Mouse (Mus musculus): Measurements from ENCODE around the gene Akain1.

The Akain1 gene

DNA sequence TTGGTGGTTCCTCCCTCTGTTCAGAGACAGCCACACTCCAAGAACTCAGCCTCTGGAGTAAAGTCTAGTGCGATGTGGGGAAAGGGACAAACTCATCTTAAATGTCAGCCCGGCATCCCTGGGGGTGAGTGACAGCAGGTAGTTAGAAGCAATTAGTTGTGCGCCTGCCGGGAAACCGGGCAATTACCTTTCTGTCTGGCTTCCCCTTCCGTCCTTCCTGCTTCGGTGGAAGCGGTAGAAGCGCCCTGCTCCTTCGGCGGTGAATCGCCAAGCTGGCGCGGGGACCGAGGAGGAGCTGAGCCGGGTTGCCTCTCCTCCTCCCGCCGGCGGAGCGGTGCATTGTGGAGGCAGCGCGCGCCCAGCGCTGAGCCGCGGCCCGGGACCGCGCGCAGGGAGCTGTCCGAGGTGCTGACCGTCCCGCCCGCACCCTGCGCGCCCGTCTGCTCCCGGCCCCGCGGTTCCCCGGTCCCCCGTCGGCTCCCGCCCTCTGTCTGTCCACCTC, at the start of gene Akain1:
Gene Akain1 (plus strand): TSS at position 337 of the 502 bp plus-strand sequence.
- peak; percentile 74 for DNase-seq (ENCODE audit: low read depth)

DNA sequence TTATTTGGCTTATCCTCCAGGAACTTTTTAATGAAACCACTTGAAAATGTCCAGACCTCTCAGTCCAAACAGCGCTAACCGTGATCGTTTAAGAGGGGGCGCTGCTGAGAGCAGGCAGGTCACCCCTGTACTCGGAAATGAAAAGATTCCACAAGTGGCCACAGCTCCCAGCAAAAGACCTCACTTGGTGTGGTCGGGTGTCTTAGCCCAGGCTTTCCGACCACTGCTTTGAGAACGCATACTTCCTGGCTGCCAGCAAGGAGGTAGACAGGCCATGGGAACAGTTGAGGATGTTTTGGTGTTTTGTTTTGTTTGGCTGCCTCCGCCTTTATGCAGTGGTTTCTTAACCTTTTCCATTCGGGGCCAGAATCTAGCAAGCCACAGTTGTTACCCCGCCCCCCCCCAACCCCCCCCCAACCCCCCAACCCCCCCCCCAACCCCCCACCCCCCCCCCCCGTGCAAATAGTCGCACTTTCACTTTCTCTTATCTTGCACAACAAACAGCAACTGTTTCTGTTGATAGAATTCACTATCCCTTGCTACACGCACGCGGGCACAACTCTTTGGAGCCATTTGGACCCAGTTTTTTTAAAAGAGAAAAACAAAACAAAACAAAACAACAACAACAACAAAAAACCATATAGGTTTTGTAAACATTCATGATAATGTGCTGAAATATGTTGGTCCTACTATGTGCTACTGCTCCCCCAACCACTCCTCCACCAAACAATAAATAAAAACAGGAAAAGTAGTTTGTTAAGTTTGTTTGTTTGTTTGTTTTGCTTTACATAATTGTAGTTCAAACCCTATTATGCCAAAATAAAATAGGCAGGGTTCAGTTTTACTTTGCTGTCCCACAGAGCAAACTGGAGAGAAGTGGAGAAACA, 42.7 kb upstream of the Akain1 start:
- DNase-seq (ENCODE audit: low read depth) = peak; percentile 63

GRCm38 (mm10) chr17:69397163-69397562, 42.0 kb upstream of the Akain1 start:
- DNase-seq (ENCODE audit: low read depth) = no peak

- no peak for DNase-seq (ENCODE audit: low read depth)
These were observed 41.0 kb upstream of the Akain1 start for GRCm38 (mm10) chr17:69398092-69398491.

- peak; percentile 53 for DNase-seq (ENCODE audit: low read depth)
These were observed 38.0 kb upstream of the Akain1 start for GRCm38 (mm10) chr17:69401146-69401545.

DNA sequence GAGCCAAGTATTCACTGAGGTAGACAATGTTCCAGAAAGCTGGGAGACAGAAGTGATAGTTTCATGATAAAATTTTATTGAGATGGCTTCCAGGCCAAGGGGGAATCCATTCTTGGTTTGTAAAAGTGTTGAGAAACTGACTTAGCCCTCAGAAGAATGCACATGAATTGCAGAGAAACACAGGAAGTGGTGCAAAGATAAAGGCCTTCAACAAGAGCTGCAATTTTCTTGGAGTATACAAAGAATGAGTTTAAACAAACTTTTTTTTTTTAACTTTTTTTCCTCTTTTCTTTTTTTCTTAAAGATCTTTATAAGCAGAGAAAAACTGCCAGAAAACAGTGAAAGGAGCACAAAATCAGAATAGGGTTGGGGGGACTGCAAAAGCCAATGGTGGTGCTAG, 23.0 kb upstream of the Akain1 start:
- peak; percentile 60 for DNase-seq (ENCODE audit: low read depth)

DNA sequence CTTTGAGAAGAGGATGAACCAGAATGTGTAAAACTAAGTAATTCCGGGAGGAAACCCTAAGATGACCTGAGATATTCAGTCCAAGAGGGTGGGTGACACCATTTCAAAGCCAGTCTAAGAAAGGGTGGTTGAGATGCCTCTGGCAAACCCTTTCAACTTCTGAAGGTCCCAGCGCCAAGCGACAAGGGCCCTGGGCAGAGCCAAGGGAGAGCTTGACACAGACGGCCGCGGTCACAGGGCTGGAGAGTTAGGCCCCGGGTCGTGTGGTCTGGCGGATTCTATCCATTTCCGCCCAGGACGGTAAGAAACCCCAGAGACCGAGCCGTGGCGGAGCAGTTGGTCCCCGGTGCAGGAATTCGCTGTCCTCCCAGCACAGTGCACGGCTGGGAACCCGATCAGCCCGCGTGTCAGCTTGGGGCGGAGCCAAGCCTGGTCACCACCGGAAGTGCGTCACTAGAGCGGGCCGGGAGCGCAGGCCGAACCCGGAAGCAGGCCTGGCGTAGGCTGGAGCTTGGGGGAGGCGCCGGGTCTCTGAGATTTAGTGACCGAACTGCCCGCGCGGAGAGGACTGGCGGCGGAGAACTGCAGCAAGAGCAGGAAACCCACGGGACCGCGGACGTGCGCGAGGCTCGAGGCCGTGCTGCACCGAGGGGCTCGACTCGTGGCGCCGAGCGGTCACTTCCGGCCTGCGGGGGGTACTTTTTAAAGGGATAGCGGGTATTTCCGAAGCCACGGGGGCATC, 22.0 kb upstream of the Akain1 start:
- peak; percentile 95 for DNase-seq (ENCODE audit: low read depth)

- DNase-seq (ENCODE audit: low read depth) = no peak
These were observed 21.3 kb upstream of the Akain1 start for GRCm38 (mm10) chr17:69417724-69418373.

- DNase-seq (ENCODE audit: low read depth) = no peak
These were observed 17.5 kb upstream of the Akain1 start for GRCm38 (mm10) chr17:69421592-69421991.

DNA sequence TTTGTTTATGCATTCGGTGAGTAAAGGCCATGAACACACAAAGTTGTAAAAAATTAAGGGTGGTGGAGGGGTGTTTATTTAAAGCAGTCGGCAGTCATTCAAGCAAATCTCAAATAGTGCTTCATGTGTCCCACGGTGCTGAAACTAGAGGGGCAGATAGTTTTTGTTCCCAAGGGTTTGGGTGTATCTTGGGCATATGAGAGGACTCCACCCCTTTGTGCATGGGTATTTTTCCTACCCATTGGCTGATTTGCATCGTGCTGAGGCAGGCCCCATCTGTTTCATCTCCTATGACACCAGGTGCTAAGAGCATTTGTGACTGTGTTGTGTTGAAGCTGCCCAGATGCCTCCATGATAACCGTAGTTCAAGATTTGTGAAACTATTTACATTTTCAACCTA, 1.3 kb upstream of the Akain1 start:
- no peak for DNase-seq (ENCODE audit: low read depth)

DNA sequence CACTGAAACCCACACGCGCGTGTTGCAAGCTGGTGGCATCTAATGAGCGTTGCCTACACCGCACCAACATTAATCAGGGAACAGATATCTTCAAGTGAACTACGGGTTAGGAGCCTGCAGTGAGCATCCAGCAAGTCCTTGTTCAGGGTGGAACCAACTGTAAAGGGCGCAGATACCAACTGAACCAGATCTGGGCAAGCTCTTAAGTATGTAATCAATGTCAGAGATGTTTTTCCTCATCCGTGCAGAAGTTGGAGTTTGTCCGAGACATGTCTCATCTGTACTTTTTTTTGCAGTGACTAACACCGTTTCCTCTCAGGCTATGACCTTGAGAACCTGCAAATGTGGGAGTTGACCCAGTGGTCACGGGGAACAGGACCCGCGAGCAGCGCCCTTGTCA, 640 bp upstream of the Akain1 start:
- DNase-seq (ENCODE audit: low read depth) = no peak

DNA sequence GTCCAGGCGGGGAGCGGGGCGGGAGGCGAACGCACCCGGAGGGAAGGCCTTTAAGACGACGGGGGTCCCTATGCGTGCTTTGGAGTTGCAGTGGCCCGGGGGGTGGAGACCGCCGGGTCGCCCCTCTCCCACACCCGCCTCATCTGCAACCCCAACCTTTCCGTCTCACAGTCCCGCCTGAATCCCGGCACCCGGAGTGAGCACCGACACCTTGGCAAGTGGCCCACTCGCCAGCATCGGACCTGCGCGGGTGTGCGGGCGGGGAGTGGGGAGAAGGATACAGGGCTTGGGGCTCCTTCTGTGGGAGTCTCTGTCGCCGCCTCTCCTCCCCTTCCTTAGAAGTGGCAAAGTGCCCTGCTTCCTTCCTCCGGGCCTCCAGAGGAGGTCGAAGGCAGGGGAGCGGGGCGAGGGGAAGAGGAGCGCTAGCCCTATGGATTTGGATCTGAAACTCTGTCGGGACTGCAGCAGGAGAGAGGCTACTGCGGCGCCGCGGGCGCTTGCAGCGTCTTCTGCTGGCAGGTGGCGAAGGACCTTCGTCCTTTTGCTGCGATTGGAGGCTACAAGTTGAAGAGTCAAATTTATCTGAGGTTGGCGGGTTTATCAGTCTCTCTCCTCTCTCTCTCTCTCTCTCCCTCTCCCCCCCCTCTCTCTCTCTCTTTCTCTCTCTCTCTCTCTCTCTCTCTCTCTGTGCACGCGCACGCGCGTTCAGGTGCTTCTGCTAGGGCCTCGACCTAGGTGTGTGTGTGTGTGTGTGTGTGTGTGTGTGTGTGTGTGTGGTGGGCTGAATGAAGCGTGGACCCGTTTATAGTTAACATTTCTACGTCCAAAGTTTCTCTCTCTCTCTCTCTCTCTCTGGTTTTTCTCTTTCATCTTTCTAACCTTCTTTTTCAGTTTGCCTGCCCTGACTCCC, 700 bp downstream of the Akain1 start:
- peak; percentile 9 for DNase-seq (ENCODE audit: low read depth)

DNA sequence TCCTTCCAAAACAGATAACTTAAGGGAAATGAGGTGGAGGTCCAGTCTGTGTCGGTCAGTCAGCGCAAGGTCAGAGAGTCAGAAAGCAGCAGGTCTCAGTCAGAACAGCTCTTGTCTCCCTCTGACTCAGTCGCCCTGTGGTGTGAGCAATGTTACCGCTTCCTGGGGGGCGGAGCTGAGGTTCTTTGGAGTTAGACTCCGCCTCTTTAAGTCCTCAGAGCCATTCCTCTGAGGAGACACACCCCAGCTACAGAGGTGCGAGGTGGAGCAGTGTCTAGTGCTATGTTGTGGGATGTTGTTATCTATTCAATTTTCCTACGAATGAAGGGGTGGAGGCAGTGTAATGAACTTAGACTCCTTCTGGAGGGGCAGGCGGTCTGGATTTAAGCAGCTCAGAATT, 1.9 kb downstream of the Akain1 start:
- no peak for DNase-seq (ENCODE audit: low read depth)

GRCm38 (mm10) chr17:69448679-69449078, 9.6 kb downstream of the Akain1 start:
- DNase-seq (ENCODE audit: low read depth) = no peak

GRCm38 (mm10) chr17:69461680-69462079, 22.6 kb downstream of the Akain1 start:
- no peak for DNase-seq (ENCODE audit: low read depth)

- no peak for DNase-seq (ENCODE audit: low read depth)
These were observed 23.9 kb downstream of the Akain1 start for GRCm38 (mm10) chr17:69463037-69463436.

GRCm38 (mm10) chr17:69471171-69471570, 32.0 kb downstream of the Akain1 start:
- DNase-seq (ENCODE audit: low read depth) = no peak

- no peak for DNase-seq (ENCODE audit: low read depth)
These were observed 33.3 kb downstream of the Akain1 start for GRCm38 (mm10) chr17:69472401-69472800.

GRCm38 (mm10) chr17:69474084-69474483, 35.0 kb downstream of the Akain1 start:
- DNase-seq (ENCODE audit: low read depth) = no peak

DNA sequence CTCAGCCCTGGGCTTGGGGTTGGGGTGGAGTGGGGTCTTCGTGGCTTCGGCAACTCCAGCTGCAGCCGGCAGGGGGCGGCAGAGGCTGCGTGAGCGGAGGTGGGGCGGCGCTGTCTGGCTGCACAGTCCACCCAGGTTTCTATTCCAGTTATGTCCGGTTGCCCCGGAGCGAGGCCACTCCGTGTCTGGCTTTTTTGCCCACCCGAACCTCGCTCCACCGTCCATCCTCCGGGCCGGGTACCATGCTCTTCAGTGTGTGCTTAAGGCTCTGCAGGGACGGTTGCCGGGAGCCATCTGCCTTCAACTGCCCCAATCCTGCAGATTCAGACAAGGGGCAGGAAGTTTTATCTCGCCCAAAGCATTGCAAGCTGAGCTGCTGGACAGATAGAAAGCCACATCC, 36.3 kb downstream of the Akain1 start:
- DNase-seq (ENCODE audit: low read depth) = peak; percentile 55

GRCm38 (mm10) chr17:69477526-69477925, 38.4 kb downstream of the Akain1 start:
- no peak for DNase-seq (ENCODE audit: low read depth)
